Mouse (Mus musculus) spleen, postnatal 14 days (tissue): ENCODE data around the gene Rap1a.

Source experiments
- DNase-seq, 2 experiments: peaks; one replicate each; pipeline ENCODE4 v3.0.0; 2021 to 2022; ENCODE audit warnings: low spot score in 2 of 2

The Rap1a gene

DNA sequence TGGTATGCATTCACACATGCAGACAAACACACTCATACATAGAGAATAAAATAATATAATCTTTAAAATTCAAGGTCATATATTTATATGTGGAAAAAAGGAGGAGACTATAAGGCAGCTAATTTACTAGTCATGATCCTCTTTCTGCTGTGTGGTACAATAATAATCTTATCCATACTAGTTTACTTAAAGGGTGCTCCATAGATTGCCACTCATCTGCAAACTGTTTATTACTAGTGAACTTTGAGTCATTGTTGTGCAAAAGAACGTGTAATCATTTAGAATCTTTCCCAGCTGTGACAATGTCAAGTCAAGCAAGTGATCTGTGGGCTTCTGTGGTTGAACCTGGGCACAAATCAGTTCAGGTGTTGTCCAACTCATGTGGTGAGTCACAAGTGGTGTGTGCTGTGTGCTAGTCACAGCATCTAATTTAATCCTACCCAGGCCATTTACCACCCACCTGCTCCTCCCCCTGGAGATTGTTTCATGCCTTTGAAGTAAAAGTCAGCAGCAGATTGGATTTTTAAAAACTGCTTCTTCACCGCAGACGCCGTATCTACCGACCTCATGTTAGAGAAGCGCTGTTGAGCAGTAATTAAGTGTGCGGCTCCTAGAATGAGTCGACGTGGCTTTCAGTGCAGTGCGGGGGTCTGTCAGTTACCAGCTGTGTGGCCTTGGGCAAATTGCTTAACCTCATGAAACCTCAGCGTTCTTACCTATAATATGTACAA is 5.5 kb upstream of the Rap1a start:
- DNase-seq: no peak

DNA sequence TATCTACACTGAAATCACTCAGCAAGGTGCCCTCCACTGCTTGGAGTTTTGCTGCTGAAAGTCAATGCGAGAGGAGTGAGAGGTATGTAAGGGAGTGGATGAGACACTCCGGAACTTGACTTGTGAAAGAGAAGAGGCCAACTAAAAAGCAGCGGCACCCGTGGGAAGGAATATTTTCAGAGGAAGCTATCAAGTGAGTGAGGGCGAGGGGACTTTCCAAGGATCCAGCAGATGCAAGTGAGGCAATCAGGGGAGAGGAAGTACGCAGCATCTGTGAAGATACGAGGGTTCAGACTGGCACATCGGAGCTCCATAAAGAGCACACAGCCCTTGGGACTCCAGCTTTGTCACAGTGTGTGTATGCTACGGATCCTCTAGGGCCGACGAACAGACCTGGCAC is 2.5 kb upstream of the Rap1a start:
- DNase-seq: no peak

DNA sequence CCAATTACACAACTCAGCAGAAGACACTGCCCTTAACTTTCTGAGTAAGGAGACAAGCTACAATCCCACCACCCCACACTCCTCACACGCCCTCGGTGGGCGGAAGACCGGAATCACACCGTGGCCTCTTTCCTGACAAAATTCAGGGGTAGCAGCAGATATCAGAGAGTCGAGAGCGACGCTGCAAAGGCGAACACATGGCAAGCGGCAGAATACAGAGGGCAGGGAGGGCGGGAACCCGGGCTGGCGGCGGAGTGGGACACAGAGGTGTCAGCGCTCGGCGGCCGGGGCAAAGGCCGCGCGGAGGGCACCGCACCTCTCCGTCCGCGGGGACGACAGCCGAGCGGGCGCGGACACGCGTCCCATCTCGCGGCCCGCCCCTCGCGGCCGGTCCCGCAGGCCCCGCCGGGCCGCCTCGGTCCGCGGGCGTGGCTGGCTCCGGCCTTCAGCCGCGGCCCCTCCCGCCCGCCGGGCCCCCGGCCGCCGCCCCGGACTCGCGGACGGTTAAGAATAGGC is 403 bp downstream of the Rap1a start:
- peak; percentile 16 to 36 for DNase-seq

DNA sequence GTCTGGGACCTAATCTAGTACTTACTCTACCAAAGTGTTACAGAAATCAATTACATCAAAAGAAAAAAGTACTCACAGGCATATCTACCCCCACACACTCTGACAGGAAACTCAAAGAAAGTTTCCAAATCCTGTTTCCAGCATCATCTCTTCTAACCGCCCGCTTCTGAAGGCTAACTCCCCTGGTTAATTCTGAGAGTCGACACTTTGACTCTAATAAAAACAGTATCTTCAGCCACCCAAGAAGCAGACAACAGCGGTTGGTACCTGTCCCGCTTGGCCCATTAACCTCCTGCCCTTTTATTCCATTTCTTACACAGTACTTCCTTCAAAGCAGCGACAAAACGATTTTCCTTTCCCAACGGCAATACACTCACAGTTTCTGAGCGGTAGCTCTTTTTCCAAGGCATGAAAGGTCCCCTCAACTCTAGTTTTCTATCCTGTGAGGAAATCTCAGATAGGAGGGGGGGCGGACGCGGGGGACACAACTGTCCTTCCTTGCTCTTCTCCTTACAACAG is 921 bp downstream of the Rap1a start:
- no peak for DNase-seq

DNA sequence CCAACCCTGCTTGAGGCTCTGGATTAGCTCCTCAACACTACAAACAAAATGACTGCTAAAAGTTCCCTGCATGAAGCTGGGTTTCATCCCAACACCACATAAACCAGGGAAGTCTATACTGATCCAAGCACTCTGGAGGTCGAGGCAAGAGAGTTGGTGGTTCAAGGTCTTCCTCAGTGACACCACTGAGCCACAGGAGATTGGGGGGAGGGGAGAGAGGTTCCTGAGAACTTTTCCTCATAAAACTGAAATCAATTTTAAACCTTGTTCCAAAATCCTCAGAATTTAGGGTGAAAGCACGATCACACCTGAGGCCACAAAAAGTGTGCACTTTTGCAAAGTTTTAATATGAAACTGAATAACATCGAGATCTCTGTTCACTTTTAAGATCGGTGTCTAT is 1.8 kb downstream of the Rap1a start:
- no peak for DNase-seq

DNA sequence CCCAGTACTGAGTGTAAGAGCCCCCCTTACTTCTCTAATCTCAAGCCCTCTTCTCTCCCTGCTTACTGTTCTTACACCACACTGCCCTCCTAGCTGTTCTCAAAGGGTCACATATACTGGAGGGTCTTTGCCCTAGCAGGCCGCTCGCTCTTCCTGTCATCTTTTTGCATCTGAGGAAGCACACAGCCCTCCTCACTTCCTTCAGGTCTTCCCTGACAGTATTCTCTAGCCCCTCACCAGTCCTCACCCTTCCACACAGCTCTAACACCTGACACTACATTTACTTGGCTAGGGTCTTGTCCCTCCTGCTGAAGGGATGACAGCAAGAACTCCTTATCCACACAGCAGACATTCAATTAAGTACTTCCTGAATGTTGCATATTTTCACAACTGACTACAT is 2.4 kb downstream of the Rap1a start:
- no peak for DNase-seq

DNA sequence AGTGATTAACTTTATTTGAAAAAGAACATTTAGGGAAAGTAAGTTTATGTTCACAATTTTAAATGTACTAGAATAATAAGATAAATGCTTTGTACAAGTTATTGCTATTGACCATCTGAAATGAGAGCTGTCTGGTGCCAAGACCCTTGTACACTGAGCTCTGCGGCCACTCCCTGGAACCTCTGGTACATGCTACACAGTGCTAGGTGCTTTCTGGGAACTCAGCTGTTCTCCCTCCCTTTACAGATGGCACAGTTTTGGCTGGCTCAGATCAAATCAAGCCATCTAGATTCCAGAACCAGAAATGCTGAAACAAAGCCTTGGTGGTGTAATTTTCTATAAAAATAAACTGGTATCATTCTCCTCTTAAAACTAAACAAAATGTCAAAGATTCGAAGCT is 3.7 kb downstream of the Rap1a start:
- no peak for DNase-seq

DNA sequence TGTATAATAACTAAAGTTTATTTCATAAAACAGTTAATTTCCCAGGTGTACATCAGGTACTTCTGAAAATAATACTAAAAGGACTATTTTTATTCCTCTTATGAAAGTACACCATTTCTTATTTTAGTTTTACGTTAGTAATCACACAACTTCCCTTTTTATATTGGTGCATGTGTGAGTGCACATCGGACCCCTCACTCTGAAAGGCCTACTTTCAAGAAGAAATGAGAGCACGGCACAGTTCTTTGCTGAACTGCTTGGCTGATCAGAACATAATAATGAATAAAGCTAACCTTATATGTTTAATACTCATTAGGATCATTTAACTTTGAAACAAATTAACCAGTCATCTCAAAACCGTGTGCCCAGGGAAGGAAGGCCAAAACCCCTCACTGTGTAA is 4.4 kb downstream of the Rap1a start:
- DNase-seq: no peak

DNA sequence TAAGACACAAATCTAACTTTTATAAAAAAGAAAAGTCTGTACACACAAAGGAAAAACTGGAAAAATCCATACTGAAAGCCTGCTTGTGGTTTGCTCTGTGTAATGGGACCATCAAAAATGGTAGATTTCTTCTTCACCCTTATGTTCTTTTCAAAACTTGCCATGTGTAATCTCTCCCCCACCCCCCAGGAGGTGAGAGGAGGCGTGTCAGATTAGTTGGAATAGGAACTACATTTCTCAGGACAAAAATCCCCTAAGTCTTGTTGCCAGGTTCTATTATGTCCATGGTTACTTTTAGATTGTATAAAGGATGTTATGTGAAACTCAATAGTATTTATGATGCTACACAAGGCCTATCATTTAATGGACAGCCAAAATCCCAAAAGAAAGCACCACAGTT is 6.8 kb downstream of the Rap1a start:
- DNase-seq: no peak

DNA sequence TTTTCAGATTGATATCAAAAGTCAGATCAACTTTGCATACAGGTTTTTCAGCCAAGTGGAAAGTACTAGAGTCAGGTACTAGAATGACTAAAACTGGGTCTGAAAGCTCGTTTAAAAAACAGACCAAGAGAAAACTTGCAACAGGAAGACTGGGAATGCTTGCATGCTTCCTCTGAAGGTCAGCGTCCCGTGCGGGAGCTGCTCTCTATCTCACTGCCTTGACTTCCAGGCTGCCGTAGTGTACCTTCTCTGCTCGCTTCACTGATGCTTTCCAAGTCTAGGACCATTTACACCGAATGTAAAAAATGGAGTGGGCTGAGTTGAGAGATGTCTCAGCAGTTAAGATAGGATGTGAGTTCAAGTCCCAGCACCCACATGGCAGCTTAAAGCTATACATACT is 8.8 kb downstream of the Rap1a start:
- DNase-seq: no peak

DNA sequence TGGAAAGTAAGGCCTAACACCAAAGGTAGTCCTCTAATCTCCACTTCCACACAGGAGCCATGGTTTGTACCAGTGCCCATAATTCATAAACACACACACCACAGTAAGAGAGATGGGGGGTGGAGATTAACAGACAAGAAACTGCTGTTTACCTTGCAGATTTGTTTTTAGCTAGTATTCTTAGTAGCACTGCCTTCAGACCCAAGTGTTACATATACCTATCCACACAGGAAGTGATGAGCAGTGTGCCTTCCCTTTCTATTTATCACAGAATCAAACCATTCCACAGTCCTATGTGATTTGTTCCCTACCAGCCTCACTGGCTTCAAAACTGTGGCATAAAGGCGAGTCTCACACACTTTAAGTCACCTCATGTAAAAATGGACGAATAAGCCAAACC is 10.0 kb downstream of the Rap1a start:
- no peak for DNase-seq

DNA sequence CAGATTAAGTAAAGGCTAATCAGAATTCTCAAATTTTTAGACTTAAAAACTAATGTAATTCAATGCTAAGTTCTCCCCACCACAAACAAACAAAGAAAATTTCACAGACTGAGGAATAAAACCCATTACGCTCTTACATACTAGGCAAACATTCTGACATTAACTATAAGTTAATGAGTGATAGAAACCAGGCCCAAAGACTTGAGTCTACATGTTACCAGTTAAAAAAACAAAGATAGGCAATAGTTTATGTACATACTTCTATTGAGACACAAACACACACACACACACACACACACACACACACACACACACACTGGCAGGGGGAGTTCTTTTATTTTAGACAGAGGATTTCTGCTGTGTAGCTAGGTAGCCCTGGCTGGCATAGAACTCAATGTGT is 10.8 kb downstream of the Rap1a start:
- no peak for DNase-seq

DNA sequence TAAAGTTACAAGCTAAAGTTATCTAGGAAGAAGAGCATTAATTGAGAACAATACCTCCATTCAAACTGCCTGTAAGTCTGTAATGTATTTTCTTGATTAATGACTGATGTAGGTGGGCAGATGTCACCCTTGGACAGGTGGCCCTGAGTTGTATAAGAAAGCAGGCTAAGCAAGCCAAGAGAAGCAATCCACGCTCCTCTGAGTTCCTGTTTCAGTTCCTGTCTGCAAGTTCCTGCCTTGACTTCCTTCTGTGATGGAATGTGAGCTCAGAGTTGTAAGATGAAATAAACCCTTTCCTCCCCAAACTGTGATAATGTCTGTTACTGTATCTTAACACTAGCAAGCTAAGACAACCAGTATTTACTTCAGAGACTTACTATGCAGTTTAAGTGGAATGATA is 11.4 kb downstream of the Rap1a start:
- DNase-seq: no peak

DNA sequence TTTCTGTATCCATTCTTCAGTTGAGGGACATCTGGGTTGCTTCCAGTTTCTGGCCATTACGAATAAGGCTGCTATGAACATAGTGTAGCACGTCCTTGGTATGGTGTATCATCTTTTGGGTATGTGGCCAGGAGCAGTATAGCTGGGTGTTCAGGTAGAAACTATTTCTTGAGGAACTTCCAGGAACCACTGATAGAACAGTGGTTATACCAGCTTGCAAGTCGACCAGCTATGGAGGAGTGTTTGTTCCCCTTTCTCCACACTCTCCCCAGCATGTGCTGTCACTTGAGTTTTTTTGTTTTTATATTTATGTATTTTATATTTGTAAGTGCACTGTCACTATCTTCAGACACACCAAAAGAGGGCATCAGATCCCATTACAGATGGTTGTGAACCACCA is 13.8 kb downstream of the Rap1a start:
- no peak for DNase-seq

DNA sequence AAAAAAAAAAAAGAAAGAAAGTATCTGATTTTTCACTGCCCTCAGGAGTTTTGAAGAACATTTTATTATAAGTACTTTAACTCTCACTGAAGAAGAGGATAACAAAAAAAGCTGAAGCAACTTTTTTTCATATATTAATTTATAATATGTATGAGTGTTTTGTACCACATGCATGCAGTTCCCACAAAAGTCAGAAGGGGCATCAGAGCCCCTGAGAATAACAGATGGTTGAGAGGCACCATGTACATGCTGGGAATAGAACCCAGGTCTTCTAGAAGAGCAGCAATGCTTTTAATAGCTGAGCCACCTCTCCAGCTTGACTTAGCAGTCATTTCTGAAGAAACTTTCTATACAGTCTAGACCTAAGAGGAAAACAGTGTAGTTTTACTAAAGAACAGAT is 15.3 kb downstream of the Rap1a start:
- DNase-seq: no peak

DNA sequence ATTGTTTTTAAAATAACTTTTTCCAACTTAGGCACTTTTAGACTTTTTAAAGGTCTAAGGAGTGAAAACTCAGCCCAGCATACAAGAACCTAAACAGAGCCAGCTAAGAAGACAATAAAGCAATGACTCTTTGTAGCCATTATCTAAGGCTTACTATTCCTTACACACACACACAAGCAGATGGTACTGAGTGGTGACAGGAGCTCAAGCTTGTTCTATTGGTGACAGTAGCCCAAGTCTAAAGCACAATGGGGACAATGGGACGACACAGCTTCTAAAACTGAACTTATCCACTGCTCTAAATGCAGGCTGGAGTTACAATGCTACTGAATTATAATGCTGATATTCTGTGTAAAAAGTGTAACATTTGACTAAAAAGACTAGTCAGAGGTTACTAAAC is 17.3 kb downstream of the Rap1a start:
- DNase-seq: no peak

DNA sequence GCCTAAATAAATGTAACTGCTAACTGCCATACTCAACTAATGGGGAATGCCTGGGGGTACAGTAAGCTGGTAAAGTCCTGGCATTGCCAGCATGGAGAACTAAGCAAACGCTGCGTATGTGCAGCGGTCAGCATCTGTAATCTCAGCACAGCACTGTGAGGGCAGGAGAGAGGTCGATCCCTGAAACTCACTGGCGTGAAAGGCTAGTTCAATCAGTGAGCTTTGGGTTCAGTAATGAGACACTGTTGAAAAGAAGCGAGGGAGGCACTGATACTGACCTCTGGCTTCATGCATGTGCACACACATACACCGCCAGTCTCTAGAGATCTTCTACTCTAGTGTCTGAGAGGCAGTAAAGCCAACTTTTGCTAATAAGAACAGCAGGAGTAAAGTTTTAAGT is 18.7 kb downstream of the Rap1a start:
- DNase-seq: no peak

DNA sequence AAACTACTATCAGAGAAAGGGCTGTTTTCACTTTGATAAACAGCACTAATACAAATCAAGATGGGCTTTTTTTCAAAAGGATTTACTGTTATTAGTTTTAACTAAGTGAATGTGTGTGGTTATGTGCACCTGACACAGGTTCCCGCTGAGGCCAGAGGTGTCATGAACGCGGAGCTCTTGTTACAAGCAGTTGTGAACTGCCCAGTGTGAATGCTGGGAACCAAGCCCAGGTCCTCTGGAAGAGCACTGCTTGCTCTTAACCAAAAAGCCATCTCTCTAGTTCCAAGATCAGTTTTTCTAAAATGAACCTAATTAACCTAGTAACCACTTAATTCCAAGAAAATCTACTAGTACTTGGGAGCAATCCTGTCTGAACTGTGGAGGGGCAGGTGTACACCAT is 23.1 kb downstream of the Rap1a start:
- no peak for DNase-seq

DNA sequence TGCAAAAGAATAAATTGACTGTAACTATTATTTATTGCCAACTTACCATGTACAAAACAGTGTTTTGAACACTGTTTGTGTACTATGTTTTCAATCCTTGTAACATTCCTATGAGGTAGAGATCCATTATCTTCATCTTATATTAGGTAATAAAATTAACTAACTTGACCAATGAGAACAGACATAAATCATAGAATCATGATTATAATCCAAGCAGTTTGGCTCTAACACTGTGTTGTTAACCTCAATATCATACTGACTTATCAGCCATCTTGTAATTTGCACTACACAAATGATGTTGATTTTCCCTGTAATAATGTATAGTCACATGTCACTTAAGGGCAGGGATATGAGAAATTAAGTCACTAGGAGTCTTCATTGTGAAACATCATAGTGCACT is 26.6 kb downstream of the Rap1a start:
- DNase-seq: no peak

DNA sequence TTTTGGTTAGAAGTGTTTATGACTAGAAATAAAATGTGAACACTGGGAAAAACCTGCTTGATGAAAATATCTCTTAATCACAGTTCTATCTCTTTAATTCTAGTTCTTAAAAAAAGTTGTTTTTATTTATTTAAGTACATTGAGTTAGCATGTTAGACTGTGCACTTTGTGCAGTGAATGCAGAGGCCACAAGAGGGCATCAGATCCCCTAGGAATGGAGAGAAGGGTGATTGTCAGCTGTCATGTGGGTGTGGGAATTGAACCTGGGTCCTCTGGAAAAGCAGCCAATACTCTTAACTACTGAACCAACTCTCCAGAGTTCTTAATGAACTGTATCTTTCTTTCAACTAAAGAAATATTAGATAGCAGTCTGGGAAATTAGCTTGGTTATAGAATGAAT is 29.6 kb downstream of the Rap1a start:
- DNase-seq: peak; percentile 29 to 55

DNA sequence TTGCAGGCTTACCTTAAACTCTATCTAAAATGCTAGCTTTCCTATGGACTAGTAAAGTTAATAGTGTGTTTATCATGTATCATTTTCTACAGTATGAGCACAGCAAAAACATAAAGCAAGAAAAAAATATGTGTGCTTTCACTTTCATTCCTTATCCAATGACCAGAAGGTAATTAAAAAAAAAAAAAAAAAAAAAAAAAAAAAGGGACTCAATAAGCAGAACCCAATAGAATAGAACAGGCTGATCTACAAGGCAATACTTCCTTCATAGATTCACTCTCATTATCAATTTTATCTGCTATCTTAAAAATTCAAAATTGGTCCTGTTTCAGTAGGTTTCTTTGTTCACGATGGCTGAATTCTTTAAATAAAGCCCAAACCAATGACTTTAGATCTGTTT is 30.3 kb downstream of the Rap1a start:
- DNase-seq: no peak

DNA sequence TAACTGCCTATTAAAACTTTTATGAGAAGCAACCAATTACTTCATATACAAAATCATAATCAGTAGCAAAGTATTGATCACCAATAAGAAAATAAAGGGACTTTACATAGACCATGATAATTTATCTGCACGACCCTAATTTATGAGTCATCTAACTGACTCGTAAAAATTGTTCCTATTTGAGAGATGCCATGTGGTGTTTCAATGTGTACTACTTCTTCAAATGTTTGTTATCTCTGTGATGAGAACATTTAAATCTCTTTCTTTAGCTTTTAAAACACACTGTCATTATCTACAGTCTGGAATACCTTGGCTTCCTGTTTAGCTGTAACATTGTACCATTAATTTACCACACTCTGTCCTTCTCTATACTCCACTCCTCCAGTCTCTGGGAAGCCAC is 31.8 kb downstream of the Rap1a start:
- DNase-seq: no peak

DNA sequence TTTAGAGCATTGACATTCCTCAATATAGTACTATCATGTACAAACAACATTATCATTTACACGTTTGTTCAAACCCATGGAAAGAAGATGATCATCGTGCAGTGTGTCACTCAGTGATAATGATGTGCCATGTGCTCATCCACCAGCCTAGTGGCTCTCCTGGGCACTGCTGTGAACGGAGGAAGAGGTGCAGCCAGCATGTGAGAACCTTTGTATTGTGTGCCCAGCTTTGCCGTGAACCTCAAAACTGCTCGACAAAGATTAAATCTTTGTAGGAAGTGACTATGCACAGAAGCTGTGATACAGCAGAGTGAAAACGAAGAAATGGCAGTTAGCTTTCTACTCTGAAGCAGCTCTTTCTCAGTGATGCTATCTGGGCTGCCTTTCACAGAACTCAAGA is 32.6 kb downstream of the Rap1a start:
- no peak for DNase-seq
